Mouse (Mus musculus) heart, postnatal 0 days (tissue): Measurements from ENCODE around the gene Wdfy1. TPM values are rescaled to one million over a fixed set of nuclear protein-coding genes. Genes with fewer than 3 reads are reported as not detected.

Experiments used
- ATAC-seq: fragments of 200-750 bp; cut with Nextera tagmentation; 2 replicates; pipeline ENCODE4 v1.8.0; 2017; ENCODE audit warnings: low read depth, moderate number of reproducible peaks, moderate library complexity; ENCODE audit not compliant: insufficient read depth
- DNase-seq: peaks from one replicate; pipeline ENCODE4 v3.0.0-alpha.2; 2016; ENCODE audit warnings: low spot score
- H3K27ac ChIP-seq: fragments of 300-500 bp; sonication (generic); 2 replicates; pipeline ENCODE4 v1.5.1; 2014; ENCODE audit warnings: low read depth, mild to moderate bottlenecking
- H3K27me3 ChIP-seq: fragments of 300-500 bp; sonication (generic); 2 replicates; pipeline ENCODE4 v1.6.1; 2014; ENCODE audit warnings: low read length, mixed read lengths; ENCODE audit not compliant: control insufficient read depth, insufficient read depth
- H3K36me3 ChIP-seq: fragments of 300-500 bp; sonication (generic); replicated peaks from 2 replicates; pipeline ENCODE4 v1.6.1; 2014; ENCODE audit warnings: low read length, mixed read lengths; ENCODE audit not compliant: control insufficient read depth, insufficient read depth
- H3K4me1 ChIP-seq: fragments of 300-500 bp; sonication (generic); 2 replicates; pipeline ENCODE4 v1.6.1; 2014; ENCODE audit warnings: antibody characterized with exemption; ENCODE audit not compliant: control insufficient read depth, insufficient read depth
- H3K4me2 ChIP-seq: fragments of 300-500 bp; sonication (generic); 2 replicates; pipeline ENCODE4 v1.6.1; 2014; ENCODE audit warnings: low read depth, mild to moderate bottlenecking, low read length, moderate library complexity
- H3K4me3 ChIP-seq: fragments of 300-500 bp; sonication (generic); 2 replicates; pipeline ENCODE4 v1.5.1; 2014; ENCODE audit warnings: low read depth, low read length
- H3K9ac ChIP-seq: fragments of 300-500 bp; sonication (generic); replicated peaks from 2 replicates; pipeline ENCODE4 v1.6.1; 2014; ENCODE audit warnings: low read depth, low read length, mixed read lengths
- H3K9me3 ChIP-seq: fragments of 300-500 bp; sonication (generic); replicated peaks from 2 replicates; pipeline ENCODE4 v1.6.1; 2016; ENCODE audit warnings: low read length; ENCODE audit not compliant: control insufficient read depth
- CTCF ChIP-seq: IDR thresholded peaks from 2 replicates; pipeline ENCODE4 v1.5.1; 2016; ENCODE audit warnings: antibody characterized with exemption, control low read depth, low read depth
- EP300 ChIP-seq: IDR thresholded peaks from 2 replicates; pipeline ENCODE4 v1.6.1; 2016; ENCODE audit warnings: antibody characterized with exemption, low read depth
- WGBS: fragments of 180-500 bp; shearing (Covaris S2); extraction: QIAGEN DNeasy Blood & Tissue Kit; methylation state at CpG from one replicate; pipeline ENCODE4 v1.1.7; 2014; 5-methylcytosine and 5-hydroxymethylcytosine counted together
- polyA plus RNA-seq: library from polyadenylated mRNA; unstranded; fragments of >200 nt; fragmentation: Nextera tagmentation; extraction: Ambion mirVana; gene quantifications from 2 replicates; pipeline ENCODE4 v1.2.1, GENCODE M21; 2015
- total RNA-seq: library from RNA; depleted of rRNA; stranded (reverse); fragments of >200 nt; gene quantifications from 2 replicates; pipeline ENCODE4 v1.2.3, GENCODE M21; 2014; ENCODE audit warnings: low replicate concordance

Wdfy1 gene
- total and polyA plus RNA-seq, 2 experiments from 2014 or later: 33.2 to 35.0 TPM

GRCm38 (mm10) chr1:79782433-79782832 is 6.5 kb upstream of the Wdfy1 start:
- H3K9ac ChIP-seq: no peak overlapping the region
- 82% methylated on average over 3 of the region's 3 CpGs for WGBS
- H3K4me2 ChIP-seq: no peak overlapping the region
- H3K27ac ChIP-seq: no peak overlapping the region
- H3K27me3 ChIP-seq: no peaks in the 10 kb centered on the region
- no peaks in the 10 kb centered on the region for H3K9me3 ChIP-seq
- H3K4me3 ChIP-seq: no peak overlapping the region
- H3K4me1 ChIP-seq: no peaks in the 10 kb centered on the region
- no peak for DNase-seq
- peaks cover 47% of the 10 kb centered on the region for H3K36me3 ChIP-seq
- no peak for ATAC-seq
- TF ChIP-seq EP300: no peak
- TF ChIP-seq CTCF: no peak

GRCm38 (mm10) chr1:79778011-79778410 is 2.1 kb upstream of the Wdfy1 start:
- H3K27ac ChIP-seq: no peak overlapping the region
- no peaks in the 10 kb centered on the region for H3K9me3 ChIP-seq
- no peak overlapping the region for H3K9ac ChIP-seq
- no peak for DNase-seq
- no peaks in the 10 kb centered on the region for H3K27me3 ChIP-seq
- ATAC-seq: no peak
- TF ChIP-seq CTCF: no peak
- TF ChIP-seq EP300: no peak
- WGBS: 70% methylated on average over 11 of the region's 11 CpGs
- no peaks in the 10 kb centered on the region for H3K4me1 ChIP-seq
- H3K4me3 ChIP-seq: no peak overlapping the region
- H3K36me3 ChIP-seq: peaks cover 47% of the 10 kb centered on the region
- H3K4me2 ChIP-seq: no peak overlapping the region

GRCm38 (mm10) chr1:79774164-79774780 is 1.7 kb downstream of the Wdfy1 start:
- Histone ChIP-seq H3K27ac (no peak overlapping the region), H3K4me1 (no peaks in the 10 kb centered on the region), H3K36me3 (peaks cover 14% of the 10 kb centered on the region), H3K4me3 (no peak overlapping the region), H3K4me2 (no peak overlapping the region), H3K9me3 (no peaks in the 10 kb centered on the region), H3K9ac (no peak overlapping the region), H3K27me3 (no peaks in the 10 kb centered on the region)
- WGBS: 73% methylated on average over 4 of the region's 4 CpGs
- ATAC-seq (no peak), DNase-seq (no peak)
- TF ChIP-seq CTCF: no peak
- TF ChIP-seq EP300: no peak

- WGBS: 35% methylated on average over 1 of the region's 1 CpGs
Observed at GRCm38 (mm10) chr1:79768231-79768630, 7.7 kb downstream of the Wdfy1 start.

GRCm38 (mm10) chr1:79764483-79764882 is 11.5 kb downstream of the Wdfy1 start:
- DNase-seq (no peak), ATAC-seq (no peak)
- H3K4me1 ChIP-seq: 0 out of 2 replicates have a peak, but pooled peaks cover 13% of the 10 kb centered on the region
- H3K27me3 ChIP-seq: no peaks in the 10 kb centered on the region
- no peak overlapping the region for H3K4me3 ChIP-seq
- H3K9ac ChIP-seq: no peak overlapping the region
- TF ChIP-seq CTCF (no peak), EP300 (no peak)
- no peaks in the 10 kb centered on the region for H3K36me3 ChIP-seq
- 62% methylated on average over 1 of the region's 1 CpGs for WGBS
- no peak overlapping the region for H3K4me2 ChIP-seq
- H3K9me3 ChIP-seq: no peaks in the 10 kb centered on the region
- H3K27ac ChIP-seq: no peak overlapping the region

More at GRCm38 (mm10) chr1:79768231-79768630, 7.7 kb downstream of the Wdfy1 start:
- no peaks in the 10 kb centered on the region for H3K9me3 ChIP-seq
- no peak overlapping the region for H3K27ac ChIP-seq
- no peak for ATAC-seq
- no peaks in the 10 kb centered on the region for H3K36me3 ChIP-seq
- no peaks in the 10 kb centered on the region for H3K27me3 ChIP-seq
- no peak overlapping the region for H3K4me3 ChIP-seq
- TF ChIP-seq EP300: no peak
- no peak for TF ChIP-seq CTCF
- H3K9ac ChIP-seq: no peak overlapping the region
- no peak overlapping the region for H3K4me2 ChIP-seq
- no peak for DNase-seq
- H3K4me1 ChIP-seq: no peaks in the 10 kb centered on the region

GRCm38 (mm10) chr1:79764031-79764430 is 11.9 kb downstream of the Wdfy1 start:
- Histone ChIP-seq H3K4me1 (0 out of 2 replicates have a peak, but pooled peaks cover 16% of the 10 kb centered on the region), H3K9ac (no peak overlapping the region), H3K4me2 (no peak overlapping the region), H3K36me3 (no peaks in the 10 kb centered on the region), H3K27me3 (no peaks in the 10 kb centered on the region), H3K9me3 (no peaks in the 10 kb centered on the region), H3K27ac (no peak overlapping the region), H3K4me3 (no peak overlapping the region)
- ATAC-seq (no peak), DNase-seq (no peak)
- TF ChIP-seq EP300: no peak
- no peak for TF ChIP-seq CTCF
- 40% methylated on average over 2 of the region's 2 CpGs for WGBS
